Mouse (Mus musculus) erythroblast, embryonic 14.5 days (primary cell): Measurements from ENCODE around the gene Neurod2.

Experiments
- GATA1 ChIP-seq: IDR thresholded peaks from 2 replicates; pipeline ENCODE4 v1.6.1; 2012; ENCODE audit warnings: low read length, inconsistent platforms, mixed read lengths
- TAL1 ChIP-seq: IDR thresholded peaks from 3 replicates; pipeline ENCODE4 v1.6.1; 2012; ENCODE audit warnings: low read length, inconsistent platforms, mixed read lengths

DNA sequence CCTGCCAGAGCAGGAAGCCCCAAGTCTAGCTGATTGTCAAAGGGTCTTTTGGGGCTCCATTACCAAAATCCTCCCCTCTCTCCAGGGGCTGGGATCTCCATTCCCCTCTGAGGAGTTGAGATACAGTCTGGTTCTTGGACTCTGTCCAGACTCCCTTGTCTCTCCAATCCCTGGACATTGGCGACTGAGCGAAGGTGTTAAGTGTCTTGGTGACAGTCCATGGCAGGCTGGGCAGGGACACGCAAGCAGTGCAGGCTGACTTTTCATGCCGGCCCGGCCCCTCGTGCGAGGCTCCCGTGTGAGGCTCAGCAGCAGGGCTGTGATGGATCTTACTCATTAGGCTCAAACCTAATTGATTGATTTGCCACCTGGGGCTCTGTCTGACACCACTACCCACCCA is 44.8 kb upstream of the Neurod2 start:
- no peak for TF ChIP-seq GATA1
- TF ChIP-seq TAL1, result no peak
